Mouse (Mus musculus) hindbrain, embryonic 15.5 days (tissue): ENCODE measurements at regions not wholly inside any gene's neighbourhood (a gene's known extent, or its start where the extent isn't known, plus 50 kb on each side); places are given as distances from the start of the nearest gene placed in this dataset.

ENCODE experiments used
- ATAC-seq: fragments of 200-750 bp; cut with Nextera tagmentation; 2 replicates; pipeline ENCODE4 v1.8.0; 2017; ENCODE audit warnings: low read depth, moderate number of reproducible peaks, moderate TSS enrichment; ENCODE audit not compliant: low FRiP score
- H3K27ac ChIP-seq: fragments of 300-500 bp; sonication (generic); replicated peaks from 2 replicates; pipeline ENCODE4 v1.5.1; 2015; ENCODE audit warnings: mild to moderate bottlenecking, inconsistent platforms
- H3K27me3 ChIP-seq: fragments of 300-500 bp; sonication (generic); 2 replicates; pipeline ENCODE4 v1.6.1; 2015; ENCODE audit warnings: control low read depth, inconsistent platforms
- H3K36me3 ChIP-seq: fragments of 300-500 bp; sonication (generic); 2 replicates; pipeline ENCODE4 v1.6.1; 2015; ENCODE audit warnings: control low read depth, inconsistent platforms
- H3K4me1 ChIP-seq: fragments of 300-500 bp; sonication (generic); replicated peaks from 2 replicates; pipeline ENCODE4 v1.6.1; 2015; ENCODE audit warnings: control low read depth, inconsistent platforms
- H3K4me2 ChIP-seq: fragments of 300-500 bp; sonication (generic); 2 replicates; pipeline ENCODE4 v1.6.1; 2015; ENCODE audit warnings: moderate library complexity, mild to moderate bottlenecking, inconsistent platforms
- H3K4me3 ChIP-seq: fragments of 300-500 bp; sonication (generic); 2 replicates; pipeline ENCODE4 v1.5.1; 2015; ENCODE audit warnings: mild to moderate bottlenecking, inconsistent platforms
- H3K9ac ChIP-seq: fragments of 300-500 bp; sonication (generic); 2 replicates; pipeline ENCODE4 v1.6.1; 2015; ENCODE audit warnings: inconsistent platforms
- H3K9me3 ChIP-seq: fragments of 300-500 bp; sonication (generic); 2 replicates; pipeline ENCODE4 v1.6.1; 2016; ENCODE audit warnings: control low read depth, inconsistent platforms
- WGBS: fragments of 180-500 bp; shearing (Covaris S2); methylation state at CpG from one replicate; pipeline ENCODE4 v1.1.7; 2015; 5-methylcytosine and 5-hydroxymethylcytosine counted together

DNA sequence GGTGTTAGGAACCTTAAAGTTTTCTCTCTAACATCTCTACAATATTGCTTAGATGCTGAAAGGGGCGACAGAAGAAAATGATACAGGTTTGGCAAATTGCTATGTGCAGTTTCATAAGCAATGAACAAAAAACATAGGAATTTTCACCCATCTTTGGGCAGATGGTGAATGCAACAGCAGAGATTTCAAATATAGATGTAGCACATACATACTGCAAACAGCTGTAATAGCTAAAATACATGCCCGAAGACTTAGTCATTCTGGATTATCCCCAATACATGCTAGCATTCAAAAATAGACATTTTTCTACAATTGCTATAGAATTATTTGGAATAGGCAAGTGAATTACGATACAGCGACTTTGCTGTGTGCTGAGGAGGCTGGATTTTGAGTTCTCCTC is 544.1 kb downstream of the D3Ertd751e start:
- Histone ChIP-seq H3K9ac (no peak overlapping the region), H3K9me3 (no peaks in the 10 kb centered on the region), H3K36me3 (no peaks in the 10 kb centered on the region), H3K27ac (no peak overlapping the region), H3K27me3 (no peaks in the 10 kb centered on the region), H3K4me2 (no peak overlapping the region), H3K4me1 (no peaks in the 10 kb centered on the region), H3K4me3 (no peak overlapping the region)
- 96% methylated on average over 4 of the region's 4 CpGs for WGBS
- ATAC-seq: no peak

DNA sequence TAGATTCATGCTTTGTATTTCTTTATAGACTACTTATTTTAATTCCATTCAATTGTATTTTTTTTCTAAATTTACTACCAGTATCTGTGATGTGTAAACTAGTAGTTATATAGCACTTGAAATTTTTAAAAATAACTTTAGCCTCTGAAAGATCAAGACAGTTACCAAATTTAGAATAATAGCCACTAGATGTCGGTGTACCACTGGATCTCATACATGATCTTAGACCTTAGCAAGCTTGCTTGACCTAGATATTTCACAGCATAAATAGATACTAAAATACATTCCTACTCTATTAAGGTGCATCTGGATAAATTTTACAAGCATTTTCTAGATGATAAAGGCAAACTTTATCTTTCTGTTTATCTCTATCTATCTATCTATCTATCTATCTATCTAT is 570.0 kb downstream of the D3Ertd751e start:
- H3K4me1 ChIP-seq: no peaks in the 10 kb centered on the region
- H3K27ac ChIP-seq: no peak overlapping the region
- H3K27me3 ChIP-seq: no peaks in the 10 kb centered on the region
- no peak overlapping the region for H3K4me3 ChIP-seq
- no peaks in the 10 kb centered on the region for H3K36me3 ChIP-seq
- H3K9ac ChIP-seq: no peak overlapping the region
- no peak overlapping the region for H3K4me2 ChIP-seq
- H3K9me3 ChIP-seq: no peaks in the 10 kb centered on the region
- WGBS: 92% methylated on average over 1 of the region's 1 CpGs
- no peak for ATAC-seq

DNA sequence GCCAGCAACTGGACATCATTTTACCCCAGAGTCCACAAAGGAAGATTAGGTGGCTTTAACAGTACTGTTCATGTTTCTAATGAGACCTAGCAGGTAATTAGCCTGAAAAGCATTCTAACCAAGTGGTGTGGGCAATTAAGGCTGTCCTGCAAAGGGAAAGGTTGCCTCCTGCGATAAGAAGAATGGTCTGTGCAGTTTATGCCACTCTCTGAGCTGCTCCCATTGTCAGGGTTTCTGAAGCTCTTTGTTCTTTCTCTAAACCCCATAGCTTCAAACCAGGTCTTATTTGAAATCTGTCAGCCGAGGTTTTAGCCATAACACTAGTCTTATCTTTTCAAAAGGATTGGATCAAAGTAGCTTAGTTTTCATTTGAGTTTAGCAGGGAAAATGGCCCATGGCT is 585.3 kb downstream of the D3Ertd751e start:
- no peaks in the 10 kb centered on the region for H3K27me3 ChIP-seq
- 68% methylated on average over 2 of the region's 2 CpGs for WGBS
- no peak overlapping the region for H3K27ac ChIP-seq
- H3K4me2 ChIP-seq: no peak overlapping the region
- H3K9ac ChIP-seq: no peak overlapping the region
- no peaks in the 10 kb centered on the region for H3K9me3 ChIP-seq
- ATAC-seq: no peak
- no peak overlapping the region for H3K4me3 ChIP-seq
- H3K36me3 ChIP-seq: no peaks in the 10 kb centered on the region
- H3K4me1 ChIP-seq: no peaks in the 10 kb centered on the region

DNA sequence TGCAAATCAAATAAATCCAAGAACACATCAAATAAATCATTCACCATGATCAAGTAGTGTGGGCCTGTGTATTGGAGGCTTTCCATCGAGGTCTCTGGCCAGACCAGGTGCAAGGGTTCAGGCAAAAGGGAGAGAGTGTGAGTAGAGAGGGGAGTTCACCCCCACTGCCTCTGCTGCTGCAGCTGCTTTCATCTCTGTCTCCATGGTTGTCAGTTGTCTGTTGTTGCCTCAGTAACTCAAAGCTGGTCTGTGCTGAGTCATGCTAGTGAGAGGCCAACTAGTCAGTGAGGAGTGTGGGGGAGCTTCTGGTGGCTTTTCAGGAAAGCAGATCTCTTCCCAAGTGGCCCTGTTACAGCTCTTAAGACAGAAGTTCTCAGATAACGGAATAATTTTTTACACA is 600.4 kb downstream of the D3Ertd751e start:
- no peak overlapping the region for H3K4me2 ChIP-seq
- WGBS: 79% methylated on average over 2 of the region's 2 CpGs
- no peak for ATAC-seq
- H3K4me1 ChIP-seq: no peaks in the 10 kb centered on the region
- no peaks in the 10 kb centered on the region for H3K9me3 ChIP-seq
- H3K9ac ChIP-seq: no peak overlapping the region
- no peak overlapping the region for H3K27ac ChIP-seq
- H3K4me3 ChIP-seq: no peak overlapping the region
- no peaks in the 10 kb centered on the region for H3K36me3 ChIP-seq
- H3K27me3 ChIP-seq: no peaks in the 10 kb centered on the region

DNA sequence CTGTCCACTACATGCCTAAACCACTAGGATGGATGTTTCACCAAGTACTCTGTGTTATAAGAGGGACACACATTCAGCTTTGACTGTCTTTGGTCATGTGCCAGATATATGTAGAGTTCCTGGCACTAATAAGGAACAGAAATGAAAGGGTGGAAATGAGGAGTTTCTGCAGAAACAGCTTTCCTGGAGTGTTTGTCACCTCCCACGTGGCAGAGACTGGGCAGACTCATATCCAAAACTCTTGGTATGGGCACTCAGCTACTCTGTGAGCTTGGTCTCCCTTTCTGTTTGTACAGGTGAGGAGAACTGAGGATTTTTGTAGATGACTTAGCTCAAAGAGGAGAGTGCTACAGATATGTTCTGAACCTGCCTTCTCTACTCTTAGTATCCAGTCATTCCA is 634.4 kb downstream of the D3Ertd751e start:
- Histone ChIP-seq H3K27ac (no peak overlapping the region), H3K36me3 (no peaks in the 10 kb centered on the region), H3K4me3 (no peak overlapping the region), H3K4me2 (no peak overlapping the region), H3K4me1 (no peaks in the 10 kb centered on the region), H3K27me3 (no peaks in the 10 kb centered on the region), H3K9me3 (no peaks in the 10 kb centered on the region), H3K9ac (no peak overlapping the region)
- ATAC-seq: no peak
- 17% methylated on average over 1 of the region's 1 CpGs for WGBS

DNA sequence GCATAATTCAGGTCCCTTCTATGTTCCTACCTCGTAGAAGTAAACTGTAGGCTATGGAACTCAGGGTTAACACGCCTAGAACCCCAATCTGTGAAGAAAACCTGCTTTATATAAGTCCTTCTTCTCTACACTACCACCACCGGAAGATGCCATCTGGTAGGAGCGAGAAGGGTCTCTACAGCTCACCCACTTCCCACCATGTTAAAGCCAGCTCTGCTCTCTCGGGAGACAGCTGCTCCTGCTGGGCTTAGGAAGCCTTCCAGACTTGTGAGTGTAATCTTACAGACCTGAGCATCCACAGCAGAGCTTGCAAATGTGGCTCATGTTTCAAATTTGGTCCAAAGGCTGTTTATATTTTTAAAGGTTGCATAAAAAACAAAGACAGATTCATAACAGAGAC is 639.7 kb downstream of the D3Ertd751e start:
- Histone ChIP-seq H3K4me2 (no peak overlapping the region), H3K4me1 (no peaks in the 10 kb centered on the region), H3K9ac (no peak overlapping the region), H3K27ac (no peak overlapping the region), H3K9me3 (no peaks in the 10 kb centered on the region), H3K4me3 (no peak overlapping the region), H3K27me3 (no peaks in the 10 kb centered on the region), H3K36me3 (no peaks in the 10 kb centered on the region)
- 83% methylated on average over 5 of the region's 5 CpGs for WGBS
- ATAC-seq: no peak

DNA sequence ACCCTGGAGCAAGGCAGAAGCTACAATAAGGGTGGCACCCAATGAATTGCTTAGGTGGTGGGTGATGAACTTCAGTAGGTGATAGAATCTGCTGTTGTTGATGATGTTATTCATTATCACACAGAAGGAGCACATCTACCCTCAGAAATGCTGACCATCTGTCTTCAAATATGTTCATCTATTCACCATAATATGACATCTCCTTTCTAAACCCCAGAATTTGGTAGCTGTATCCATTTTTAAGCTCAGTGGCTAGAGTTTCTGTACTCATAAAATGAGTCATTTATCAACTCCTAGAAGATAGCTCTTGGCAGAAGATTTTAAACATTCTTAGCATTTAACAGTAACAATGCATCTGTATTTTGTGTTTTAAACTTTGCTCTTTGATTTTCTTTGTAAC is 660.3 kb downstream of the D3Ertd751e start:
- Histone ChIP-seq H3K27me3 (no peaks in the 10 kb centered on the region), H3K9me3 (no peaks in the 10 kb centered on the region), H3K27ac (no peak overlapping the region), H3K4me3 (no peak overlapping the region), H3K4me1 (no peaks in the 10 kb centered on the region), H3K4me2 (no peak overlapping the region), H3K36me3 (no peaks in the 10 kb centered on the region), H3K9ac (no peak overlapping the region)
- no peak for ATAC-seq

DNA sequence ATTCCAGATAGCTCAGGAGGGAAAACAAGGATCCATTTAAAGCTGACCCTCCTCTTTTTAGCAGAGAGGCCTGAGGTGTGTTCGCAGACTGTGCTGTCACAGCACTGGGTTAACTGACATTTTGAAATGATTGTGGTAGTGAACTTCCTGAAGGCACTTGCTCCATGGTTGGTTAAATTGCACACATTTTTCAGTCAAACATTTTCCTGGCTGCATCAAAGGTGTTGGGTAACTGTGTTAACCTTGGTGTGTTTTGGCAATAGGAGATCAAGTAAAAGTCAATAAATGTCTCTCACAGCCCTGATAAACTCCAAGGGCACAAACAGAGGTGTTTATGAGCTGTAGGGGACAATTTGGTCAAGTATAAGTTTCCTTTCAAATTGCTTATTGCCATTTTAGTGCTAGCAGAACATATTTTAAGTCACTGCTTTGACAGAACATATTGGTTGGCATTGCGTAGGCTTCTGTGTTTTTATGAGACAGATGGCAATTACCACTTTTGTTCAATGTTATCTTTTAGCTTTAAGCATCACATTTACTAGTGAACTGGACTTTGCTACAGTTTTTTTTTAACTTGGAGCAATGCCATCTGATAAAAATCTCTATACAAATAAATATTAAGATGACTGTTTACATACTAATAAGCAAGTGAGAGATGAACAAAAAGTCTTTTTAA is 666.7 kb downstream of the D3Ertd751e start:
- H3K4me1 ChIP-seq: no peaks in the 10 kb centered on the region
- ATAC-seq: no peak
- H3K4me2 ChIP-seq: no peak overlapping the region
- H3K9ac ChIP-seq: no peak overlapping the region
- H3K4me3 ChIP-seq: no peak overlapping the region
- no peaks in the 10 kb centered on the region for H3K27me3 ChIP-seq
- H3K9me3 ChIP-seq: no peaks in the 10 kb centered on the region
- WGBS: 86% methylated on average over 2 of the region's 2 CpGs
- H3K36me3 ChIP-seq: no peaks in the 10 kb centered on the region
- H3K27ac ChIP-seq: no peak overlapping the region

DNA sequence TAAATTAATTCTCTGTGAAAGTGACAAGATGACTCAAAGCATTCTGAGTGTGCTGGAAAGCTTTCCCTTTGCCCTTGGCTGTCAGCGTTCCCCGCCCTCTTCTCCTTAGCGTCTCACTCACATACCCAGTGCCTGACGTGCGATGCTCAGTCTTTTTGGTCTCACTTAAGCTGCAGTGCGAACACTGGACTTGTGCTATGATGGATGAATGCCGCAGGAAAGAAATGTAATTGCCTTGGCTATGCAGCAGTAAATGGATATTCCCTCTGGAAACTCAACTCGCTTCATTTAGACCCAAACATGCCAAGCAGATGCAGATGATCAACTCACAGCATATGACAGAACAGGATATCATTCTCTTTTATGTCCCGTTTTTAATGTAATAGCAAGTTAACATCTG is 685.0 kb downstream of the D3Ertd751e start:
- WGBS: 55% methylated on average over 9 of the region's 9 CpGs
- Histone ChIP-seq H3K4me2 (peak overlapping the region; percentile 22; the same call in 1 of the 2 replicates), H3K9ac (no peak overlapping the region), H3K4me1 (no peaks in the 10 kb centered on the region; the same call in 1 of the 2 replicates), H3K27ac (peak overlapping the region; percentile 45; the same call in 1 of the 2 replicates), H3K27me3 (no peaks in the 10 kb centered on the region), H3K4me3 (no peak overlapping the region), H3K36me3 (no peaks in the 10 kb centered on the region), H3K9me3 (no peaks in the 10 kb centered on the region)
- ATAC-seq: peak; percentile 76

DNA sequence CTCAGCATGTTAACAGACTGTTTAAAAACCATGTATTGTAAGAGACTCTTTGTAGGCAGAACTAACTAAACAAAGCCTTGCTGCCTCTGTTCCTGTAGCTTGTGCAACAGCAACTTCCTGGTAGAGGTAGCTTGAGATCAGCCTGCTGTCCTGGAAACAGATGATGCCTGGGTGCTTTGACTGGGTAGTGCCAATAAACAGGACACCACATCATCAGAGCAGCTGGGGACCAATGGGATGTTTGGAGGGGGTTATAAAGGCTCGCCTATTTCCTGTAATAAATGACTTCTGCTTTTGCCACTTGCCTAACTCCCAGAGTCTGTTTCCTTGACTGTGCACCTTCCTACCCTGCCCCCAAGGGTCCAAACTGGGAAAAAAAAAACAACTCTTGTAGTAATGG is 707.2 kb downstream of the D3Ertd751e start:
- H3K4me3 ChIP-seq: no peak overlapping the region
- no peaks in the 10 kb centered on the region for H3K27me3 ChIP-seq
- no peaks in the 10 kb centered on the region for H3K36me3 ChIP-seq
- H3K4me1 ChIP-seq: no peaks in the 10 kb centered on the region
- ATAC-seq: no peak
- H3K9me3 ChIP-seq: no peaks in the 10 kb centered on the region
- H3K9ac ChIP-seq: no peak overlapping the region
- no peak overlapping the region for H3K27ac ChIP-seq
- 86% methylated on average over 1 of the region's 1 CpGs for WGBS
- no peak overlapping the region for H3K4me2 ChIP-seq

DNA sequence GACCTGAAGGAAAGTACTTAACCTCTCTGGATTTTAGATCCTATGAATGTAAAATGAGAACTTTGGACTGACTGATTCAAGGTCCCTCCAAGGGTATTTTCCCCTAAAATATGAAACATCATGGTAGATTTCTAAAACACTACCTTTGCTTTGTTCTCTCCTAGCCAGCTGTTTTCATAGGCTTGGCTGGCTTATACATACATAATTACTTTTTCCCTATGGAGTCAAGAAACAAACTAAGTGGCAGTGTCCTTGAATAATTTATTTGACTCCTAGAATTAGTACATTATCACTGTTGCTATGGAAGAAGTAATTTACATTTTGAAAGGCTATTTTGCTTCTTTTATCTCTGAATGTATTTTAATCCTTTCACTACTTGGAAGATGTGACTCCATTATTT is 721.9 kb downstream of the D3Ertd751e start:
- no peak for ATAC-seq
- Histone ChIP-seq H3K4me2 (no peak overlapping the region), H3K4me3 (no peak overlapping the region), H3K9me3 (no peaks in the 10 kb centered on the region), H3K36me3 (no peaks in the 10 kb centered on the region), H3K4me1 (no peaks in the 10 kb centered on the region), H3K27ac (no peak overlapping the region), H3K27me3 (no peaks in the 10 kb centered on the region), H3K9ac (no peak overlapping the region)

DNA sequence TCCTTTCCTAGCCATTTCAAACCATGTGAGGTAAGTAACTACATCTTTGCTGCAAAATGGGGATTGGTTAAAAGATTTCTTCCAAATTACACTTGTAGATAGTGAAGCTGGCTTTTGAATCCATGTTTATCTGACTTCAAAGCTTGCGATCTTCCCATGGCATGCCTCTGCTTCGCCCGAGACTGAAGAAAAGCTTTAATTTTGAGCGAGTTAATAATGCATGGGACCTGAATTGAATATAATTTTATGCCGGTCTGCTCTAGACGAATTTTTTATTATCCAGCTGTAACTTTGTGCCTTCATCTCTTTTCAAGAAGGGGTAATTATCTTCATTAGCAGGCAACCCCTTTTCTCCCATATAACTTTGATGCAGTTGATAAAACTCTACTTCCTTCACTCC is 724.7 kb downstream of the D3Ertd751e start:
- Histone ChIP-seq H3K27me3 (no peaks in the 10 kb centered on the region), H3K36me3 (no peaks in the 10 kb centered on the region), H3K4me2 (no peak overlapping the region), H3K9ac (no peak overlapping the region), H3K9me3 (no peaks in the 10 kb centered on the region), H3K27ac (no peak overlapping the region), H3K4me1 (no peaks in the 10 kb centered on the region), H3K4me3 (no peak overlapping the region)
- 76% methylated on average over 6 of the region's 6 CpGs for WGBS
- no peak for ATAC-seq

DNA sequence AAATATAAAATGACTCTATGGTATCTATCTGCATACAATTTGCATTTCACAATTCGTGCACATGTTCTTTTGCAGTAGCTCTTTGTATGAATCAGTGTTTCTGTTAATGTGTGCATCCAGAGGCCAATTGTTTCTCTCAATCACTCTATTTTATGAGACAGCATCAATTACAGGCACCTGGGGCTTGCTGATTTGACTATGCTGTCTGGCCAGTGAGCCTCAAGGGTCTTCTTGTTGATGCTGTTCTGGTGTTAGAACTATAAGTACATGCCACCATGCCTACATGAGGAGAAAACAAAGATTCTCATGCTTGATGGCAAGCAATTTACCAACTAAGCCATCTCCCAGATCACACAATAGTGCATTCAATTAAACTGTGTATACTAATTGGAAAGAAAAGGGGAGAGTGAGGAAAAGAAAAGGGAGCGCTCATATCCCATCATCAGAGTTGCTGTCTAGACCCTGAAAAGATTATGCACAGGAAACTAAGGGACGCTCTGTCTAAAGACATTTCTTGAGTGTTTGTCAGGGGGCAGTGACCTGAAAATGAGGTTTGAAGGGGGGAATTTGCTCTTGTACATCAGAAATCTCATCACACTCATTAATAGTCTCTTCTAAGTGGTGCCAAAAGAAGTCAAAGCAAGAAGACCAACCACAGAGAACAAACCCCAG is 772.6 kb downstream of the D3Ertd751e start:
- H3K27me3 ChIP-seq: no peaks in the 10 kb centered on the region
- H3K9ac ChIP-seq: no peak overlapping the region
- WGBS: 60% methylated on average over 3 of the region's 3 CpGs
- no peak overlapping the region for H3K4me3 ChIP-seq
- H3K9me3 ChIP-seq: no peaks in the 10 kb centered on the region
- no peaks in the 10 kb centered on the region for H3K4me1 ChIP-seq
- H3K4me2 ChIP-seq: no peak overlapping the region
- no peaks in the 10 kb centered on the region for H3K36me3 ChIP-seq
- no peak for ATAC-seq
- H3K27ac ChIP-seq: no peak overlapping the region
